Mouse (Mus musculus) right cerebral cortex, postnatal 25 days (tissue): ENCODE results near the gene Cachd1.
A peak's percentile ranks its signal among the peaks of the same experiment; 100 is the strongest.

ENCODE experiments used
- DNase-seq: peaks from one replicate; pipeline ENCODE4 v3.0.0; 2022

The Cachd1 gene

GRCm38 (mm10) chr4:100996060-100996651 is 219.7 kb downstream of the Cachd1 start:
- no peak for DNase-seq

- peak; percentile 46 for DNase-seq
Measured at GRCm38 (mm10) chr4:100998145-100998544, 221.7 kb downstream of the Cachd1 start.

GRCm38 (mm10) chr4:100998906-100999305 is 222.4 kb downstream of the Cachd1 start:
- DNase-seq: no peak

- DNase-seq: no peak
Measured at GRCm38 (mm10) chr4:101000622-101001021, 224.1 kb downstream of the Cachd1 start.

- no peak for DNase-seq
Measured at GRCm38 (mm10) chr4:101001073-101001472, 224.6 kb downstream of the Cachd1 start.

- no peak for DNase-seq
Measured at GRCm38 (mm10) chr4:101002961-101003360, 226.5 kb downstream of the Cachd1 start.

GRCm38 (mm10) chr4:101008362-101008769 is 231.9 kb downstream of the Cachd1 start:
- DNase-seq: no peak

- no peak for DNase-seq
Measured at GRCm38 (mm10) chr4:101009092-101009491, 232.6 kb downstream of the Cachd1 start.

- no peak for DNase-seq
Measured at GRCm38 (mm10) chr4:101017806-101018205, 241.3 kb downstream of the Cachd1 start.

- DNase-seq: no peak
Measured at GRCm38 (mm10) chr4:101020596-101020995, 244.1 kb downstream of the Cachd1 start, which contains the start of gene Gm10577. Gene Gm10577, minus strand, starts transcription at chr4:101020696.

GRCm38 (mm10) chr4:101026566-101026965 is 250.1 kb downstream of the Cachd1 start:
- DNase-seq: peak; percentile 51

GRCm38 (mm10) chr4:101026995-101027394 is 250.5 kb downstream of the Cachd1 start:
- DNase-seq: no peak

GRCm38 (mm10) chr4:101027852-101028411 is 251.5 kb downstream of the Cachd1 start:
- DNase-seq: no peak

GRCm38 (mm10) chr4:101033047-101033446 is 256.6 kb downstream of the Cachd1 start:
- no peak for DNase-seq

- DNase-seq: no peak
Measured at GRCm38 (mm10) chr4:101035131-101035530, 258.7 kb downstream of the Cachd1 start.

- peak; percentile 52 for DNase-seq
Measured at GRCm38 (mm10) chr4:101037156-101037555, 260.7 kb downstream of the Cachd1 start.

GRCm38 (mm10) chr4:101043691-101044090 is 267.2 kb downstream of the Cachd1 start:
- no peak for DNase-seq

GRCm38 (mm10) chr4:101044149-101044548 is 267.7 kb downstream of the Cachd1 start:
- DNase-seq: no peak

GRCm38 (mm10) chr4:101046576-101046975 is 270.1 kb downstream of the Cachd1 start:
- DNase-seq: no peak

GRCm38 (mm10) chr4:101062146-101062545 is 285.7 kb downstream of the Cachd1 start:
- DNase-seq: no peak

GRCm38 (mm10) chr4:101066401-101066800 is 289.9 kb downstream of the Cachd1 start:
- DNase-seq: no peak

GRCm38 (mm10) chr4:101068786-101069153 is 292.3 kb downstream of the Cachd1 start, which contains the start of gene Raver2:
Gene Raver2, plus strand, starts transcription at chr4:101068983.
- peak; percentile 53 for DNase-seq

GRCm38 (mm10) chr4:101069154-101069971 is 292.9 kb downstream of the Cachd1 start:
- peak; percentile 35 for DNase-seq

- no peak for DNase-seq
Measured at GRCm38 (mm10) chr4:101071570-101071969, 295.1 kb downstream of the Cachd1 start.
